Mouse (Mus musculus): ENCODE measurements at regions not wholly inside any gene's neighbourhood (a gene's known extent, or its start where the extent isn't known, plus 50 kb on each side); places are given as distances from the start of the nearest gene placed in this dataset.

- DNase-seq, result no peak
These were observed 198.9 kb upstream of the Lrig1 start for GRCm38 (mm10) chr6:94898881-94899280.

GRCm38 (mm10) chr6:94890165-94890564 is 190.2 kb upstream of the Lrig1 start:
- DNase-seq, result no peak

- no peak for DNase-seq
These were observed 189.3 kb upstream of the Lrig1 start for GRCm38 (mm10) chr6:94889271-94889670.

GRCm38 (mm10) chr6:94881139-94881538 is 181.2 kb upstream of the Lrig1 start:
- DNase-seq, result no peak

GRCm38 (mm10) chr6:94875841-94876240 is 175.9 kb upstream of the Lrig1 start:
- no peak for DNase-seq

- no peak for DNase-seq
These were observed 175.1 kb upstream of the Lrig1 start for GRCm38 (mm10) chr6:94875065-94875464.

GRCm38 (mm10) chr6:94874415-94874814 is 174.5 kb upstream of the Lrig1 start:
- DNase-seq, result no peak

GRCm38 (mm10) chr6:94867952-94868351 is 168.0 kb upstream of the Lrig1 start:
- DNase-seq, result no peak

- DNase-seq, result no peak
These were observed 165.5 kb upstream of the Lrig1 start for GRCm38 (mm10) chr6:94865498-94865897.

- no peak for DNase-seq
These were observed 158.2 kb upstream of the Lrig1 start for GRCm38 (mm10) chr6:94858121-94858621.

- no peak for DNase-seq
These were observed 150.2 kb upstream of the Lrig1 start for GRCm38 (mm10) chr6:94850121-94850520.

GRCm38 (mm10) chr6:94849533-94849932 is 149.6 kb upstream of the Lrig1 start:
- DNase-seq, result no peak

GRCm38 (mm10) chr6:94848437-94848836 is 148.5 kb upstream of the Lrig1 start:
- no peak for DNase-seq

GRCm38 (mm10) chr6:94845821-94846220 is 145.9 kb upstream of the Lrig1 start:
- DNase-seq, result no peak

- no peak for DNase-seq
These were observed 142.9 kb upstream of the Lrig1 start for GRCm38 (mm10) chr6:94842856-94843255.

- DNase-seq, result no peak
These were observed 141.9 kb upstream of the Lrig1 start for GRCm38 (mm10) chr6:94841881-94842280.

GRCm38 (mm10) chr6:94835742-94836141 is 135.8 kb upstream of the Lrig1 start:
- DNase-seq, result no peak

- no peak for DNase-seq
These were observed 134.6 kb upstream of the Lrig1 start for GRCm38 (mm10) chr6:94834551-94834950.

- DNase-seq, result no peak
These were observed 130.8 kb upstream of the Lrig1 start for GRCm38 (mm10) chr6:94830801-94831200.

GRCm38 (mm10) chr6:94829246-94829645 is 129.3 kb upstream of the Lrig1 start:
- DNase-seq, result no peak

GRCm38 (mm10) chr6:94826656-94827055 is 126.7 kb upstream of the Lrig1 start:
- no peak for DNase-seq

GRCm38 (mm10) chr6:94818220-94818619 is 118.3 kb upstream of the Lrig1 start:
- DNase-seq, result no peak

GRCm38 (mm10) chr6:94816161-94816560 is 116.2 kb upstream of the Lrig1 start:
- no peak for DNase-seq

- DNase-seq, result no peak
These were observed 114.8 kb upstream of the Lrig1 start for GRCm38 (mm10) chr6:94814711-94815110.

- DNase-seq, result no peak
These were observed 113.7 kb upstream of the Lrig1 start for GRCm38 (mm10) chr6:94813481-94814148.
